Mouse (Mus musculus): ENCODE measurements at regions not wholly inside any gene's neighbourhood (a gene's known extent, or its start where the extent isn't known, plus 50 kb on each side); places are given as distances from the start of the nearest gene placed in this dataset.

GRCm38 (mm10) chr2:160066491-160067303, 267.3 kb downstream of the Gm826 start:
- DNase-seq (ENCODE audit: low read depth), result no peak

DNA sequence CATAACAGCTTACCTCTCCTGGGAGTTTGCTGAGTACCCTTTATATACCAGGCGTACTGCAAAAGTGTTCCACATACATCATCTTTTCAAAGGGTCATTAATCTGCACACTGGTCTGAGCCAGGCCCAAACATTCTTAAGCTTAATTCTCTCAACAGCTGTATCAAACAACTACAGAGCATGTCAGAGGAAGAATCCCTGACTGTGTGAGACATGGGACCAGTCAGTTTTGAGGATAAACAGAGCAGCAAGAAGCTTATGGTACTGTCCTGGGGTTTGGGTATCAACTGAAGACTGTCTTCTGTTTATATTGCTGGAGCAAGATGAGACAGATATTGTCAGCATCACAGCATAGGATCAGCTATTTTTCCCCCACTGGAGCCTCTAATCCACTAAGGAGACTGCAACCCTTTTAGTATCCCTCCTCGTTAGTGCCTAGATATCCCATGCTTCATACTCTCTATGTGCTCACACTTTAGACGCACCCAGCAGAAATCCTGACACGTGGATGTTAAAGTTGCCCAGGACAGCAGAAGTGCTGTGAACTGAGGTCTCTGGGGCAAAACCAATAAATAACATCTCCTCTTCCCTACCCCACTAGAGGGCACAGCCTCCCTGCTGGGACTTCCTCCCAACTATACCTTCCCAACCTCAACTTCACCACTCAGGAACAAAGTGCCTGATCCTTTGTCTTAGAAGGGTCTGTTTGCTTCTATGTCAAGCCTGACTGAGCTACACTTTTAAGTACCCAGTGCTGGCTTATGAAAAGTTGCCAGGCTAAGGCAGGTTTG, 271.6 kb downstream of the Gm826 start:
- DNase-seq (ENCODE audit: low read depth), result no peak

- DNase-seq (ENCODE audit: low read depth), result no peak
Observed at GRCm38 (mm10) chr2:160060091-160060490, 273.9 kb downstream of the Gm826 start.

DNA sequence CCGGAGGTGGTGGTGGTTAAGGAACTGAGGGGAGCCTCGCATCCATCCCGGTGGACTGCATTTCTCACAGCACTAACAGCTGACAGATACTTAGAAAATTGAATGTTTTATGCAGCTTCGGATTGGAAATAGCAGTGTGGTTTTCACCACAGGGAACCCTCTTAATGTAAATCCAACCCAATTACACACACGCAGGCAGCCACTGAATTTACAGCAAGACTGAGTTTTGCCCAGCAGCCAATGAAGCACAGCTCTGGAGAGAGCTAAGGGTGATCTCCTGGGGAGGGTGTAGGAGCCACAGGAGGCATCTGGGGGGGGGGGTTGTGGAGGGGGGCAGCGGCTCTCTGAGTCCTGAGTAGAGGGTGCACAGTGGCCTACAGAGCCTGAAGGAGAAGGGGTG, 276.8 kb downstream of the Gm826 start:
- DNase-seq (ENCODE audit: low read depth), result no peak

- DNase-seq (ENCODE audit: low read depth), result no peak
Observed at GRCm38 (mm10) chr2:160054411-160054810, 279.6 kb downstream of the Gm826 start.

- no peak for DNase-seq (ENCODE audit: low read depth)
Observed at GRCm38 (mm10) chr2:160048286-160048685, 285.7 kb downstream of the Gm826 start.

DNA sequence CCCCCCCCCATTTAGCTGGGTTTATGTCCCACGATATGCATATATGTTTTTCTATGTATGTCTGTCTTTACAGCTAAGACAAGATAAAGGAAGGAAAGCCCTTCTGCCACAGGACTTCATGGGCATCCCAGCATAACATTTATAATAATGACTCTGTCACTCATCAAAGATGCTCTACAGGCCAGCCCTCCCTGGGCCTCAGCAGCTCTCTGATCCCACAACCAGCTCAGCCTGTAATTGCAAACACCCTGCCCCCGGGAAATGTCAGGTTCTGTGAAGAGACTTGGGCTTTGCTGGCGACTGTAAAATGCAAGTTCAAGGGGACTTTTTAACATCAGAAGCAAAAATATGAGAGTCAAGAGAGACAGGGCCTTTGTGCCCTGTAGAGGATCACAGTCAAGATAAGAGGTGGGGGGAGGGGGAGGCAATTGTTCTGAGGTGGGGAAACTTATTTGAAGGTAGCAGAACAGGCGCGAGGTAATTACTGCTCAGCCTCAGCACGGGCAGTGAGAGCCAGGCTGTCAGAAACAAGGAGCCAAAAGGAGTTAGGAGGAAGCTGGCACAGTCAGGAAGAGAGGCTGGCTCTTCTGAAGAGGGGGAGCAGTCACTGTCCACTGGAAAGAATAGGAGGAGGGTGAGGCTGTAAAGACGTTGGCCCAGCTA, 286.9 kb downstream of the Gm826 start:
- no peak for DNase-seq (ENCODE audit: low read depth)

DNA sequence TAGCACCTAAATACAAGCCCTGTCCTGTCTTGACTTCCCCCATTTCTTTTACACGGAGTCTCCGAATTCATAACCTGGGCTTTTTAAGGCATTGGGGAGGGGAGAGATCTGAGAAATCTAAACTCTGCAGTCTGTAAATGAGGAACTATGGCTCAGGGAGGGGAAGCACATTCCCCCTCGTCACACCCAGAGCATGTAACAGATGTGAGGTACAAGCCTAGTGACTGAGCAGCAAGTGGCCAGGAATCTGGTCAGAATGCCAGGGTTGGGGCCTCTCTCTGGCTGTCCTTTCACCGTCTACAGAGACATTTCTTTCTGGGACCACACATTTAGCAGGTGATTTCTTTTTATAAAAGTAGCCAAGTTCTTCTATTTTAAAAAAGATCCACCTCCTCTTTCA, 289.4 kb downstream of the Gm826 start:
- no peak for DNase-seq (ENCODE audit: low read depth)

DNA sequence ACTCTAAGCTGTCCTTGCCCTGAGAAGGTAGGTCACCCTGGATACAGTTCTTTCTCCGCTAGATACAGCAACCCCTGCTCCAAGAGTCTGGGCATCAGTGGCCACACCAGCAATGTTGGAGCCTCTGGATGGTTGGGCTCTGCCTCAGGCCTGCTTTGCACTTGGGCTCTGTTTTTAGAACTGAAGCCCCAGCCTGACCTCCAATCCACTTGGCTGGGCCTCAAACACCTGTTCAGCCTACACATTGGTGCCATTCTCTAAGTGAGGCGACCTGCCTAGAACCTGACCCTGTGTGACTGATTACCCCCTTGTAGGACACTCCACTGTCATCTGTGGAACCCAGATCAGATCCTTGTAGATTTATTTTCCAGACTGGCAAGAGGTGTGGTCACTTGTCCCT, 289.8 kb downstream of the Gm826 start:
- DNase-seq (ENCODE audit: low read depth), result no peak

GRCm38 (mm10) chr2:160029432-160029831, 304.5 kb downstream of the Gm826 start:
- DNase-seq (ENCODE audit: low read depth), result no peak

- DNase-seq (ENCODE audit: low read depth), result no peak
Observed at GRCm38 (mm10) chr2:160028459-160028858, 305.5 kb downstream of the Gm826 start.

DNA sequence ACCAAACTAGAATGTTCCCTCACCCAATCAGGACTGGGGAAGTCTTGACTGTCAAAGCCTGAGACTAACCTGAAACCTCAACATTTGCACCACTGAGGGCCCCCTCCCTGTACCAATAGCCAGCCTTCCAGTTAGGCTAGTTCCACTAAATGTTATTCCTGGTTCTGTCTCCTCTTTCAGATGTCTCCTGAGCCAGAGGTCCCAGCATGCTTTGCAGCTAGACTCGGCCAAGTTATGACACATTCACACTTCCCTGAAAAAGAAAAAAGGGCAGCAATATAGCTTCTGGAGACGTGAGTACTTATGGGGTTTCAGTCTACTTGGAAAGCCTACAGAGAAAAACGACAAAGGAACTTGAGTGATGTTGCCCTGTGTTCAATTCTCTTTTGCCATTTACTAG, 308.1 kb downstream of the Gm826 start:
- no peak for DNase-seq (ENCODE audit: low read depth)

GRCm38 (mm10) chr2:160021541-160021940, 312.4 kb downstream of the Gm826 start:
- DNase-seq (ENCODE audit: low read depth), result no peak

DNA sequence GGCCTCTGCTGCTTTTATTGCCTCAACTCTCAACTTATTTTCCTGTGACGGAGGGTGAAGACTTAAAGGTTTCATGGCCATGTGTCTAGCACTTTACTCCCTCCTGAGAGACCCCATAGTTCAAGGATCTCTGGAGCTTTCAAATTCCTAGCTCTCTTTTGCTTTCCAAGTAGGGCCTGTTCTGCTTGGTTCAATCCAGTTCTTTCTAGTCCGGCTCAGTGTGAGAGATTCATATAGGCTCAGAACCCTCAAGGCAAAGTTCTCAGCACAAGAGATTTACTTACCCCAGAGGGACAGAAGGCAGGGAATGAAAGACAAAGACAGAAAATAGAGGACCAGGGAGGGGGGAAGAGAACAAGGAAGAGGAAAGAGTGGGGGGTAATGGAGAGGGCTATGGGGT, 313.1 kb downstream of the Gm826 start:
- DNase-seq (ENCODE audit: low read depth), result no peak

DNA sequence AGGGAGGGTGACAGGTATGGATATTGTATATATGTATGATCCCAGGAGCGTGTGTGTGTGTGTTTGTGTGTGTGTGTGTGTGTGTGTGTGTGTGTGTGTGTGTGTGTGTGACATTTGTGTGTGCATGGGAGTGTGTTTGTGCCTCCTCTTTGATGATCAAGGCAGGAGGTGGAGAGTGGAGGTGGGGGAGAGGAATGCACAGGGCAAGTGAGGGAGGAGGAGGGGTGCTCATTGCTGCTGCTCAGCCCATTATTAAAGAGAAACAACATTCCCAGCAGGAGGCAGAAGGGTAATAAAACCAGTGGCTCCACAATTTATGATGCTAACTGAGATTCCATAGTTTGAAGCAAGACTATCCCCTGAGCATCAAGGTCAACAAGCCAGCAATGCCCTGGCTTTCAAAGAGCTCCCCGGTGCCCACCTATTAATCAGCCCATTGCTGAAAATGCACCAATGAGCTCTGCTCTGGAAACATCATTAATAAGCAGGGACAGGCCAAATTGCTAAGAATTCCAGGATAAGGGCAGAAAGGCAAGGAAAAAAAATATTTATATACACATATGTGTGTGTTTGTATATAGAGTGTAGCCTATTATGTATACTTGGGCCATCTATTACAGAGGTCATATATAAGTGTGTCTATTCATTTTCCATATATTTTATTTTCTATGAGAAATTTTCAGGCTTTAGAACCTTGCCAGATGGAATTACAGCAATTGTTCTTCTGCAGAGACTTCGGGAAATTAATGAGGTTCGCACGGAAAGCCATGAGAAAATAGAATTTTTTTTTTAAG, 316.7 kb downstream of the Gm826 start:
- DNase-seq (ENCODE audit: low read depth), result no peak

DNA sequence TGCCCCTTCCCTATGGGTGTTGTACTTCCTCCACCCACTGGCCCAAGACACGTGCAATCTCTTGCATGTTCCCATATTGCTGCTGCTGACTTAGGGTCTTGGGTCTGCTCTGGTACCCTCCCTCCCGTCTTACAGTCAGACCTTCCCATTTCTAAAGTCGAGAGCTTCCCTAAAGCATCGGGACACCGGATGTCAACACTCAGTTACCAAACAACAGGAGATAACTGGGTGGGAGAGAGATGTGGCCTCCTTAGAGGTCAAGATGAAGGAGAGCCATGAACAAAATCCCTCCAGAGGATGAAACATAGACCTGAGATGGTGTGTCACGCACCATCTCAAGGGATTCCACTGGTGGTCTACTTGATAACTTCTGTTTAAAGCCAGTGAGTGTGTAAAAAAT, 322.5 kb downstream of the Gm826 start:
- no peak for DNase-seq (ENCODE audit: low read depth)

GRCm38 (mm10) chr2:160002695-160003094, 331.3 kb downstream of the Gm826 start:
- DNase-seq (ENCODE audit: low read depth), result no peak

- no peak for DNase-seq (ENCODE audit: low read depth)
Observed at GRCm38 (mm10) chr2:160000449-160000848, 333.5 kb downstream of the Gm826 start.

- no peak for DNase-seq (ENCODE audit: low read depth)
Observed at GRCm38 (mm10) chr2:159997395-159997794, 336.6 kb downstream of the Gm826 start.

GRCm38 (mm10) chr2:159994490-159994889, 339.5 kb downstream of the Gm826 start:
- no peak for DNase-seq (ENCODE audit: low read depth)

DNA sequence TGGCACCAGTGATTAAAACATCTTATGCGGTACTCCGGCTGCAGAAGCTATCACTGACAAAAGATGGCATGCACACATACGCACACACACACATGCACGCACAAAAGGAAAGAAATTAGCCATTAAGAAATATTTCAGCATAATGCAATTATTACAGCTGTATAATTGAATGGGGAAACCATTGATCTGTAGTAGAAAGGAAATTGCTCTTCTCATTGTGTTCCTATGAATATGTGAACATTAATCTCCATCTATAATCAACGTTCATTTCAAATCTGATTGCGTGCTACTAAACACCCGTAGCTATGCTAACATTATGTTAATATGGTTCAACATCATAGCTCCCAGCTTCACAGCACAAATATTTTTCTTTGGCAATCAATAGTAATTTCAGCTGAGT, 347.2 kb downstream of the Gm826 start:
- DNase-seq (ENCODE audit: low read depth), result no peak

GRCm38 (mm10) chr2:159981694-159982093, 352.3 kb downstream of the Gm826 start:
- DNase-seq (ENCODE audit: low read depth), result no peak

All from 416B (cell line).